ENCODE assay signal across 8 mouse cellular contexts in genomic region chr10:42295028-42295427, GRCm38 (mm10). TPM values are rescaled to one million over a fixed set of nuclear protein-coding genes. Genes with fewer than 3 reads are reported as not detected.
DNase-seq lines count a peak whose midpoint lies in the region; ATAC-seq lines count a peak whose summit lies in the region.

No protein-coding gene starts in this region.

- no peak overlapping the region for H3K9ac ChIP-seq in forebrain, embryonic 15.5 days (replicated peaks)
- no peak overlapping the region for H3K9ac ChIP-seq in midbrain, embryonic 14.5 days (replicated peaks; ENCODE audit: low read length)

- 8% methylated on average over 1 of the region's 1 CpGs for WGBS in forebrain, embryonic 15.5 days
- WGBS in forebrain, embryonic 10.5 days, result 3% methylated on average over 1 of the region's 1 CpGs
- 3% methylated on average over 1 of the region's 1 CpGs for WGBS in midbrain, embryonic 14.5 days

- no peak overlapping the region for H3K27ac ChIP-seq in forebrain, embryonic 15.5 days (replicated peaks)
- no peak overlapping the region for H3K27ac ChIP-seq in forebrain, embryonic 10.5 days
- H3K27ac ChIP-seq in midbrain, embryonic 14.5 days (replicated peaks; ENCODE audit: low read depth, low read length), result no peak overlapping the region

- DNase-seq in forebrain, embryonic 10.5 days (ENCODE audit: extremely low spot score, low spot score), result no peak
- peak; percentile 32 for DNase-seq in right cerebral cortex, adult 18-20 months
- DNase-seq in right cerebral cortex, postnatal 14 days, result no peak
- peak; percentile 60 for DNase-seq in embryo, embryonic 11 days
- peak; percentile 88 for DNase-seq in midbrain, embryonic 14.5 days
- DNase-seq in urinary bladder, postnatal 14 days (ENCODE audit: low spot score), result no peak
- DNase-seq in heart, postnatal 4 days, result no peak

- H3K36me3 ChIP-seq in forebrain, embryonic 15.5 days, result no peaks in the 10 kb centered on the region
- H3K36me3 ChIP-seq in forebrain, embryonic 10.5 days (replicated peaks), result no peaks in the 10 kb centered on the region
- H3K36me3 ChIP-seq in midbrain, embryonic 14.5 days (ENCODE audit: control insufficient read depth, insufficient read depth, low read length), result no peaks in the 10 kb centered on the region

- no peak overlapping the region for H3K4me2 ChIP-seq in forebrain, embryonic 15.5 days (replicated peaks)
- no peak overlapping the region for H3K4me2 ChIP-seq in midbrain, embryonic 14.5 days (ENCODE audit: low read length)

- H3K27me3 ChIP-seq in forebrain, embryonic 15.5 days, result no peaks in the 10 kb centered on the region
- no peaks in the 10 kb centered on the region for H3K27me3 ChIP-seq in forebrain, embryonic 10.5 days (ENCODE audit: poor library complexity, severe bottlenecking)
- H3K27me3 ChIP-seq in midbrain, embryonic 14.5 days (ENCODE audit: control insufficient read depth, insufficient read depth, low read length), result no peaks in the 10 kb centered on the region

- H3K4me3 ChIP-seq in forebrain, embryonic 15.5 days, result no peak overlapping the region
- no peak overlapping the region for H3K4me3 ChIP-seq in forebrain, embryonic 10.5 days
- H3K4me3 ChIP-seq in midbrain, embryonic 14.5 days (replicated peaks; ENCODE audit: low read depth, low read length), result no peak overlapping the region

- no peaks in the 10 kb centered on the region for H3K4me1 ChIP-seq in forebrain, embryonic 15.5 days
- peaks cover 7% of the 10 kb centered on the region; the same call in 1 of the 2 replicates for H3K4me1 ChIP-seq in forebrain, embryonic 10.5 days
- no peaks in the 10 kb centered on the region for H3K4me1 ChIP-seq in midbrain, embryonic 14.5 days (ENCODE audit: control insufficient read depth, insufficient read depth, low read length)

- ATAC-seq in forebrain, embryonic 15.5 days (replicated peaks), result peak; percentile 52
- peak; percentile 34; the same call in 1 of the 2 replicates for ATAC-seq in midbrain, embryonic 14.5 days (ENCODE audit: low FRiP score, low TSS enrichment)

- no peaks in the 10 kb centered on the region for H3K9me3 ChIP-seq in forebrain, embryonic 15.5 days
- H3K9me3 ChIP-seq in forebrain, embryonic 10.5 days, result no peaks in the 10 kb centered on the region
- peaks cover 4% of the 10 kb centered on the region; the same call in 1 of the 2 replicates for H3K9me3 ChIP-seq in midbrain, embryonic 14.5 days (ENCODE audit: control insufficient read depth, low read length)

RNA-seq across cellular contexts. Expression of gene Foxo3, which starts 18.5 kb away (rescaled TPM):
- 4.6 and 5.3 TPM in 2 replicates for polyA plus RNA-seq in forebrain, embryonic 15.5 days (2015; fragmentation: Nextera tagmentation; extraction: Ambion mirVana)
- polyA plus RNA-seq in forebrain, embryonic 10.5 days (2016; fragmentation: Nextera tagmentation; extraction: Ambion mirVana), result 2.1 and 2.3 TPM in 2 replicates
- polyA plus RNA-seq in midbrain, embryonic 14.5 days (2014; fragmentation: Nextera tagmentation; extraction: Ambion mirVana), result 6.0 and 8.3 TPM in 2 replicates
- total RNA-seq in heart, postnatal 4 days (2021), result 10 to 100 TPM; 29.4 to 33.1 TPM

Comparison
In these comparisons a context has a peak if more than half of its experiments do, and no peak if none do; other contexts are left out.
1. DNase-seq: peak in right cerebral cortex, adult 18-20 months (single experiment), embryo, embryonic 11 days (single experiment) and midbrain, embryonic 14.5 days (single experiment); none in forebrain, embryonic 10.5 days (single experiment), right cerebral cortex, postnatal 14 days (single experiment), urinary bladder, postnatal 14 days (single experiment) and heart, postnatal 4 days (single experiment).